Mouse (Mus musculus) monocyte, adult 2 months (primary cell): ENCODE data around the gene Rab31.

Source experiments
- DNase-seq, 2 experiments: peaks; one replicate each; pipeline ENCODE4 v3.0.0; 2022; ENCODE audit warnings: low spot score in 2 of 2, low read depth in 1 of 2

Rab31 gene

GRCm38 (mm10) chr17:65669061-65669460 lies 103.5 kb downstream of the Rab31 start:
- no peak for DNase-seq

GRCm38 (mm10) chr17:65667792-65668191 lies 104.8 kb downstream of the Rab31 start:
- no peak for DNase-seq

DNA sequence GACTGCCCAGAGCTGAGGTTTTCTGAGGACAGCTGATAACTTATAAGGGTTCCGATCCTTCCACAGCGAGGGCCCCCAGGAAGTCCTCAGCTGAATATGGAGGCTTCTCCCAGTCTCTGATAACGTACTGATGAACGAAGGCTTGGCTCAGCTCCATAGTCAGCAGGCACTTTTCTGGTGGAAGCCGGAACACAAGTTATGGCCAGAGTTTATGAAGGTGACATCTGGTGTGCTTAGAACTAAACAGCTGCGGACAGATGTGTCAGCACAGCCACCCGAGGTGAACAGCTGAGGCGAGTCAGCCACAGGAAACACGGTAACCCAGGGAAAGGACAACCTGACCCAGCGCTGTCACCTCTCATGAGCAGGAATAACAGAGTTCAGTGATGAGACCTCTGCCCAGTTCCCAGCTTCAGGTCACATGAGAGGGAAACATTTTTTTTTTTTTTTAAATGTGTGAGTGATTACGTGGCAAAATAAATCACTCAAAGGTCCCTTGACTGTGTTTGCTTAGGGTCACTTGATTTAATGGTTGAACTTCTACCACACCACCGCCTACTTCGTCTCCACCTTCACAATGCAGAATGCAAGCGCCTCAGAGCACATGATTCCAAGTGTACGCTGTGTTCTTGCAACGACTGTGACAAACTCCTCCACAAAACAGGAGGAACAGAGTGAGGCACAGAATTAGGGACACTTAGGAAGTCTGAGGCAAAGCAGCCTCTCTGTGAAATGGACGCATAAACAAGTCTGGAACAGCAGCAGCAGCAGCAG lies 106.0 kb downstream of the Rab31 start:
- no peak for DNase-seq

GRCm38 (mm10) chr17:65665786-65666387 lies 106.7 kb downstream of the Rab31 start:
- DNase-seq = no peak

DNA sequence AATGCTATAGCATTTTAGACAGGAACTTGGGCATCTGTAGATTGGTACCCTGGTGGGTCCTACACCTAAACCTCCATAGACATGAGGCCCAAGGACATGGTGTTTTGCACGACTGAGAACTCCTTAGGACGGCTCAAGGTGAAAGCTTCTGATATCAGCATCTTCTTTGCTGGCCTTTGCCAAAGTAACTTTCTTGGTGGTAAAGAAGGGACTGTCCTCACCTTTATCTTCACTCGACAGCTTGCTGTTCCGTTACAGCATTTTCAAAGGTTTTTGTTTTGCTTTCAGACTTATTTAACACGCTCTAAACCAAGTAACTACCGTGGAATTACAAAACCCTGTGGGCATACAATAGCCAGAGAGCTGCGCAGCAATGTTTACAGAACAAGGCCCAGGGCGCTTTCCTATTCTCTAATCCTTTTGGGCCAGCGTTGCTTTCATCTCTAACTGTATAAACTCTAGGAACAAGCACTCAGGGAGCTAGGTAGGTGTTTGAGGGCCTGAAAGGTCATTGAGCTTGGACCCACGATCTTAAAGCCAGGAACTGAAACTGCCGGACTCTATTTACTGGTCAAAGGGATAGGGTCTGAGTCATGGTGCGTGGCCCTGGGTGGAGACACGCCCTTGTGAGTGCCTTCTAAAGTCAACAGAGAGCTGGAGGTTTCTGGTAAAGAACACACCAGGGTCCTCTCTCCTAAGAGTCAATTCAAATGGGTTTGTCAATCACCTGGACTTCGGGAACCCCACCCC lies 109.0 kb downstream of the Rab31 start:
- DNase-seq = no peak

- no peak for DNase-seq
Observed at GRCm38 (mm10) chr17:65662662-65663061, 109.9 kb downstream of the Rab31 start.

- no peak for DNase-seq
Observed at GRCm38 (mm10) chr17:65658416-65658815, 114.1 kb downstream of the Rab31 start.

DNA sequence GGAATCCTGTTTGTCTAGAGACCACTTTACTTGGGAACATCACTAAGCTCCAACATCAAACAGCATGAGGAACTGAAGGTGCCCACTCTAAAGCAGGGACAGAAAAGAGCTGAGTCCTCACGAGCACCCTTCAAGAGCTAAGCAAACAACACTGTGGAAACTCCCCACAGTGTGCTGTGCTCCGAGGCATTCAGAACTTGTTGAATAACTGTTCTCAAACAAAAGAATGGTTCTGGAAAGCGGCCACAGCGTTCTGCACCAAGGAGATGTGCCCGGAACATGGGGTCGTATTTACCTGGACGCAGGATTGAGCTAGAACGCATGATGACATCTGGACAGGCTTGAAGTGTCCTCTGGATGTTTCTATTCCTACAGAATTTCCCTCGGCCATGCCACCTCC lies 114.6 kb downstream of the Rab31 start:
- DNase-seq = no peak

GRCm38 (mm10) chr17:65656731-65657130 lies 115.8 kb downstream of the Rab31 start:
- no peak for DNase-seq

GRCm38 (mm10) chr17:65656076-65656475 lies 116.5 kb downstream of the Rab31 start:
- no peak for DNase-seq

- DNase-seq = no peak
Observed at GRCm38 (mm10) chr17:65655608-65656007, 116.9 kb downstream of the Rab31 start.

GRCm38 (mm10) chr17:65650598-65650997 lies 122.0 kb downstream of the Rab31 start:
- DNase-seq = no peak

GRCm38 (mm10) chr17:65649175-65649493 lies 123.4 kb downstream of the Rab31 start:
- DNase-seq = no peak

DNA sequence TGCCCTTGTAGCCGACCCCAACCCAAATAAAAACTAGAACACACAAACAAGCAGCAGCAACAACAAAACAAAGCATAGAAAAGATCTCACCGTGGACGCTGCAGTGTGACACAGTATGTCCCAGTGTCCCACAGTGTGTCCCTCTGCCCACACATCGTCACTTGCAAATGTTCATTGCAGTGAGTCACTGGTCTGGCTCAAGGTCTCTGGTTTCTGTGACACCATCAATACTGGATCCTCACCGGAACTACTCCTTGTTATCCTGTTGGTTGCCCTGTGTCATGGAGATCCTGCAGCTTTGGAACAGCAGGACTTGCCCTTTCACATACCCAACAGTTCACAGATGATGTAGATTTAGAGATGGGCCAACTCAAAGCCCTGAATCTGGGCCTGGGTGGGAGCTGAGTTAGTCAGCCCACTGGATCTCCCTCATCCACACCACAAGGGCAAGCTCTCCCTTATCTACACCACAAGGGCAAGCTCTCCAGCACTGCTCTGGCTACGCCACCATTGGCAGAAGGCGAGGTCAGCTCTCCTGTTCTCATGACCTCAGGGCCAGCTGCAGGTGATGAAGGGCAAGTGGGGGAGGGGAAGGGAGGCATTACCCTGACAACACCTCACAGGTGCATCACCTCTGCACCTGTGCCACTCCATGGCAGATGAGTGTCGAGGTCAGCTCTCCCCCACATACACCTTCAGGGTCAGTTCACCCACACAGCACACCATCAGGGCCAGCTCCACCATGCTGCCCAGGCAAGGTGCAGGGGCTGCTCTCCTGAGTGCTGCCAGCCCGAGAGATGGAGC lies 124.0 kb downstream of the Rab31 start:
- no peak for DNase-seq

- DNase-seq = no peak
Observed at GRCm38 (mm10) chr17:65647961-65648360, 124.6 kb downstream of the Rab31 start.

DNA sequence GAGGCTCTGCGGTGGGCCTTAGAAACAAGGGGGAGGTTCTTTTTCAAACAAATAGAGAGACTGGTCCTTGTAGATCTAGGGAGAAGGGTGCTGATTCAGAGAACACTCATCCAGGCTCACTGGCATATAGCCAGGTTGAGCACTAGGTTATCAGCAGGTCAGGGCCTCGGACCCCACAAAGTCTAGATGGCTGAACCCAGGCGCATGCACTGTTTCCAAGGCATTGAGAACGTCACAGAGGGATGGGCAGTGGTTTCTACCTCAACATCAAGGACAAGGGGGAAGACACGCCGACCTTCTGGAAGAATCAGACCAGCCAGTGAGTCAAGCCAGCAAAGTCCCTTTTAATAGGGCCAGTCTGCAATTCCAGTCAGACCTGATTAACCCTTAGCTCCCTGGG lies 125.3 kb downstream of the Rab31 start:
- DNase-seq = no peak

DNA sequence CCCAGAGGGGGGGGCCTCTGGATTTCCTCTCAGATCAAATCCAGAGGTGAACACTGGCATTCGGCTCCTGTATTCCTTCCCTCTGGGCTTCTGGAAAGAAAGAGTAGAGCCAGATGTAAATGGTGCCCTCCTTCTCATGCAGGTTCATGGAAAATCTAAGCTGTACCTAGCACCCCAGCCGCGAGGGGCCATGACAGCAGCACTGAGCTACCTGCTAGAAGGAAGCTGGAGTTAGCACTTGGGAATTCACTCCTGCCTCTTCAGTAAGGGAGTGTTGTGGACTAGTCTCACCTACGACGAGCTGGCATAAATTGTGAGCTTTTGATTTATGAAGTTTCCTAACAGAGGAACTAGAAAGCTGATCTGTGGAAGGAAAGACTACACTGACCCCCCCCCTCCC lies 129.0 kb downstream of the Rab31 start:
- DNase-seq = no peak

- no peak for DNase-seq
Observed at GRCm38 (mm10) chr17:65643051-65643521, 129.5 kb downstream of the Rab31 start.

DNA sequence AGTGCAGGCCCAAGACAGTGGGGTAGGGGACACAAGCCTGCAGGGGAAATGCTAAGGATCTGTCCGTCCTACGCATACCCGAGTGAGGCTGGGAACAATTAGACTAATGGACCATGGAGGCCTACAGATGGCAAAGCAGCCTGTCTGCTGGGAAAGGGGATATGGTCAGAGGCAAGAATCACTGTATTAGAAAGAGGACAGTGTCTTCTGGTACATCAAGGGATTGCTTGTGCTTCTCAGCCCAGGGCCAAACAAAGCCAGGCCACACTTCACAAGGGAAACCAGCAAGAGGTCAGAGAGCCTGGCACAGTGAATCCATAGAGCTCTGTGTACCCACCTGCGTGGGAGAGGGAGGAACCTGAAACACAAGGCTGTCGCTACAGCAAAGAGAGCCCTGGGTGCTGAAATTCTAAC lies 130.0 kb downstream of the Rab31 start:
- DNase-seq = no peak

DNA sequence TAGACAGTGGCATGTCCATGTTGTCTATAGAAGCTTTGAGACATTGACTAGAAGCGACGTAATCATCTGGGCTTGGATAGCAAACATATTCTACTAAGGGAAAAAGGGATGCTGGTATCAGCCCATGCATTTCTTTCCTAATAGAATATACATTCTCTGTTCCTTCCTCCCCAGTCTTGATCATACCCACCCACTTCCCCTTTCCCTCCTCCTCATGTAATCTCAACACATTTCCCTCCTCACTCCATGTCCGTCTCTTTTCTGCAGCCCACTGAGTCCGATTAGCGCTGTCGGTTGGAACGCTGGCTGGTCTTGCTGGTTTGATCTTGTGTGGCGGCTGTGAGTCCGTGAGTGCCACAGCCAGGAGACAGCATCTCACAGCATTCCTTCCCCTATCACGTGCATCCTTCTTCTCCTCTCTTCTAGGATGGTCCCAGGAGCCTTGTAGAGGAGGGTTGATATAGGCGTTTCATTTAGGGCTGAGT lies 130.8 kb downstream of the Rab31 start, which contains the start of gene Txndc2:
Gene Txndc2 (minus strand): TSS at position 435 of the 485 bp plus-strand sequence.
- DNase-seq = no peak

GRCm38 (mm10) chr17:65639144-65639543 lies 133.4 kb downstream of the Rab31 start:
- DNase-seq = no peak
